Mouse (Mus musculus): ENCODE measurements at regions not wholly inside any gene's neighbourhood (a gene's known extent, or its start where the extent isn't known, plus 50 kb on each side); places are given as distances from the start of the nearest gene placed in this dataset.

DNA sequence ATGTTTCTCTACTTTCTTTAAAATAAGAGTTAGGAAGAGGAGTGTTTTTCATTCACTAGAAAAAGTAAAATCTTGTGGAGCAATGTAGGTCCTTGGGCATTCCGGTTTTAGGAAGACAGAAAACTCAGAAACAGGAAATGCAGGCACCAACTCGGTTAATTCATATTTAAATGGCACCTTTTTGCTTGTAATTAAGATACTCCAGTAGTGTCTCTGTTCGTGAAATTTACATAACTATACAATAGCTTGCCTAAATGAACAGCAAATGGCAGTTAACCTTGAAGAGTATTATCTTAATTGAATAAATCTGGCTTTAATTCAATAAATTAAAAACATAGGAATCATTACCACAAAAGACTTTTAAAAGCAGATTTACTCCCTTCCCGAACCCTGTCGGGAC lies 100.9 kb upstream of the Id4 start:
- TF ChIP-seq CTCF (IDR thresholded peaks at IDR 0.05; ENCODE audit: low read depth) (no peak), EP300 (IDR thresholded peaks at IDR 0.05; ENCODE audit: low read depth) (no peak)

Data from liver, postnatal 0 days (tissue).